19 mouse cellular contexts compared by ENCODE assay signal in genomic region chr10:69220296-69220695, GRCm38 (mm10). TPM values are rescaled to one million over a fixed set of nuclear protein-coding genes. Genes with fewer than 3 reads are reported as not detected.
DNase-seq lines count a peak whose midpoint lies in the region; ATAC-seq lines count a peak whose summit lies in the region.
"Had no signal": no experiment of that assay in that cellular context is flagged by ENCODE, and none has a peak within 500 bp of the region (broad histone marks: within the 10 kb centered on the region; RNA-seq: fewer than 3 reads in every experiment).

No protein-coding gene starts in this region.

- no peaks in the 10 kb centered on the region for H3K4me1 ChIP-seq in kidney, embryonic 15.5 days
- no peaks in the 10 kb centered on the region for H3K4me1 ChIP-seq in midbrain, embryonic 11.5 days (ENCODE audit: control insufficient read depth, insufficient read depth, low read length)
- no peaks in the 10 kb centered on the region for H3K4me1 ChIP-seq in midbrain, embryonic 14.5 days (ENCODE audit: control insufficient read depth, insufficient read depth, low read length)
- H3K4me1 ChIP-seq: embryonic facial prominence, embryonic 10.5 days; forebrain, embryonic 13.5 days; midbrain, embryonic 12.5 days had no signal

- DNase-seq in gastrocnemius, adult 18-20 months (ENCODE audit: low spot score), result peak; percentile 66
- DNase-seq in gastrocnemius, postnatal 4 days (ENCODE audit: low spot score in 2 of 2), result no peak
- peak; percentile 65 for DNase-seq in kidney, adult 18-20 months
- peak; percentile 76 for DNase-seq in heart, adult 9 months (ENCODE audit: low spot score in 2 of 2)
- DNase-seq in kidney, postnatal 10 days, result peak; percentile 51
- no peak for DNase-seq in midbrain, embryonic 11.5 days (ENCODE audit: low spot score, missing footprints)
- DNase-seq in midbrain, embryonic 14.5 days, result no peak
- DNase-seq: adrenal gland, postnatal 25 days; cerebellum, adult 2 months; lung, postnatal 4 days; thymus, adult 18-20 months had no signal

- no peak overlapping the region for H3K4me2 ChIP-seq in kidney, embryonic 15.5 days
- H3K4me2 ChIP-seq in midbrain, embryonic 11.5 days, result no peak overlapping the region
- H3K4me2 ChIP-seq in midbrain, embryonic 14.5 days (ENCODE audit: low read length), result no peak overlapping the region
- H3K4me2 ChIP-seq: forebrain, embryonic 13.5 days; midbrain, embryonic 12.5 days had no signal

- H3K4me3 ChIP-seq in kidney, embryonic 15.5 days (replicated peaks), result no peak overlapping the region
- H3K4me3 ChIP-seq in midbrain, embryonic 11.5 days (ENCODE audit: low read depth, low read length), result no peak overlapping the region
- H3K4me3 ChIP-seq in midbrain, embryonic 14.5 days (replicated peaks; ENCODE audit: low read depth, low read length), result no peak overlapping the region
- H3K4me3 ChIP-seq: embryonic facial prominence, embryonic 10.5 days; forebrain, embryonic 13.5 days; midbrain, embryonic 12.5 days; myocyte had no signal

- 74% methylated on average over 6 of the region's 6 CpGs for WGBS in kidney, embryonic 15.5 days
- 89% methylated on average over 6 of the region's 6 CpGs for WGBS in midbrain, embryonic 11.5 days
- 93% methylated on average over 6 of the region's 6 CpGs for WGBS in midbrain, embryonic 14.5 days

- no peaks in the 10 kb centered on the region; the same call in 1 of the 2 replicates for H3K9me3 ChIP-seq in kidney, embryonic 15.5 days (replicated peaks)
- H3K9me3 ChIP-seq in midbrain, embryonic 11.5 days (ENCODE audit: control insufficient read depth, low read length), result no peaks in the 10 kb centered on the region
- H3K9me3 ChIP-seq in midbrain, embryonic 14.5 days (ENCODE audit: control insufficient read depth, low read length), result no peaks in the 10 kb centered on the region
- H3K9me3 ChIP-seq: forebrain, embryonic 13.5 days had no signal

- H3K36me3 ChIP-seq in kidney, embryonic 15.5 days, result peaks cover 38% of the 10 kb centered on the region
- H3K36me3 ChIP-seq in midbrain, embryonic 11.5 days (ENCODE audit: control insufficient read depth, insufficient read depth, low read length), result no peaks in the 10 kb centered on the region
- H3K36me3 ChIP-seq in midbrain, embryonic 14.5 days (ENCODE audit: control insufficient read depth, insufficient read depth, low read length), result peaks cover 14% of the 10 kb centered on the region; the same call in 1 of the 2 replicates

- ATAC-seq in kidney, embryonic 15.5 days (replicated peaks; ENCODE audit: low FRiP score), result no peak
- ATAC-seq in midbrain, embryonic 11.5 days (ENCODE audit: low FRiP score), result no peak
- no peak for ATAC-seq in midbrain, embryonic 14.5 days (ENCODE audit: low FRiP score, low TSS enrichment)
- ATAC-seq: forebrain, embryonic 13.5 days; hindbrain, postnatal 0 days had no signal

- H3K27me3 ChIP-seq in kidney, embryonic 15.5 days, result no peaks in the 10 kb centered on the region
- H3K27me3 ChIP-seq in midbrain, embryonic 11.5 days (ENCODE audit: control insufficient read depth, insufficient read depth, low read length), result no peaks in the 10 kb centered on the region
- H3K27me3 ChIP-seq in midbrain, embryonic 14.5 days (ENCODE audit: control insufficient read depth, insufficient read depth, low read length), result no peaks in the 10 kb centered on the region
- H3K27me3 ChIP-seq: forebrain, embryonic 13.5 days; midbrain, embryonic 12.5 days had no signal

- no peak overlapping the region for H3K9ac ChIP-seq in kidney, embryonic 15.5 days
- no peak overlapping the region for H3K9ac ChIP-seq in midbrain, embryonic 11.5 days (ENCODE audit: low read length)
- no peak overlapping the region for H3K9ac ChIP-seq in midbrain, embryonic 14.5 days (replicated peaks; ENCODE audit: low read length)
- H3K9ac ChIP-seq: forebrain, embryonic 13.5 days; midbrain, embryonic 12.5 days had no signal

- no peak overlapping the region for H3K27ac ChIP-seq in kidney, embryonic 15.5 days
- no peak overlapping the region for H3K27ac ChIP-seq in midbrain, embryonic 11.5 days (ENCODE audit: low read depth, low read length)
- H3K27ac ChIP-seq in midbrain, embryonic 14.5 days (replicated peaks; ENCODE audit: low read depth, low read length), result no peak overlapping the region
- H3K27ac ChIP-seq: embryonic facial prominence, embryonic 10.5 days; forebrain, embryonic 13.5 days; hindbrain, postnatal 0 days; kidney, postnatal 0 days; midbrain, embryonic 12.5 days had no signal

RNA-seq across cellular contexts. Expression of gene A930033H14Rik, which starts 7.4 kb away (rescaled TPM):
- 1 to 10 TPM; 4.4 to 4.8 TPM for total RNA-seq in gastrocnemius, adult 18-20 months (2021)
- 1 to 10 TPM; 6.2 to 8.3 TPM for total RNA-seq in gastrocnemius, postnatal 4 days (2021)
- 2.0 and 2.2 TPM in 2 replicates for polyA plus RNA-seq in kidney, embryonic 15.5 days (2015; fragmentation: Nextera tagmentation; extraction: Ambion mirVana)
- 0.82 and 0.91 TPM in 2 replicates for polyA plus RNA-seq in midbrain, embryonic 11.5 days (2014; fragmentation: Nextera tagmentation; extraction: Ambion mirVana)
- polyA plus RNA-seq in midbrain, embryonic 14.5 days (2014; fragmentation: Nextera tagmentation; extraction: Ambion mirVana), result 1.1 and 1.3 TPM in 2 replicates
- total RNA-seq: neutrophil, adult 5-6 weeks had no signal

Comparison
In these comparisons a context has a peak if more than half of its experiments do, and no peak if none do; other contexts are left out.
1. DNase-seq: peak in gastrocnemius, adult 18-20 months (single experiment), kidney, adult 18-20 months (single experiment), heart, adult 9 months (2 of 2) and kidney, postnatal 10 days (single experiment); none in gastrocnemius, postnatal 4 days (0 of 2), midbrain, embryonic 11.5 days (single experiment) and midbrain, embryonic 14.5 days (single experiment).